Mouse (Mus musculus) cerebellum, adult (tissue): Measurements from ENCODE around the gene Sirt7.
A peak's percentile ranks its signal among the peaks of the same experiment; 100 is the strongest.

ENCODE experiments used
- ATAC-seq: cut with Nextera tagmentation; 2 replicates; pipeline ENCODE4 v1.9.2; 2017; ENCODE audit warnings: mild to moderate bottlenecking, moderate library complexity, mixed read lengths; ENCODE audit not compliant: insufficient number of reproducible peaks, low FRiP score, low TSS enrichment

Gene Sirt7

GRCm38 (mm10) chr11:120625152-120625775 lies at the start of gene Sirt7:
Gene Sirt7, minus strand, starts transcription at chr11:120625240.
- ATAC-seq, result no peak

DNA sequence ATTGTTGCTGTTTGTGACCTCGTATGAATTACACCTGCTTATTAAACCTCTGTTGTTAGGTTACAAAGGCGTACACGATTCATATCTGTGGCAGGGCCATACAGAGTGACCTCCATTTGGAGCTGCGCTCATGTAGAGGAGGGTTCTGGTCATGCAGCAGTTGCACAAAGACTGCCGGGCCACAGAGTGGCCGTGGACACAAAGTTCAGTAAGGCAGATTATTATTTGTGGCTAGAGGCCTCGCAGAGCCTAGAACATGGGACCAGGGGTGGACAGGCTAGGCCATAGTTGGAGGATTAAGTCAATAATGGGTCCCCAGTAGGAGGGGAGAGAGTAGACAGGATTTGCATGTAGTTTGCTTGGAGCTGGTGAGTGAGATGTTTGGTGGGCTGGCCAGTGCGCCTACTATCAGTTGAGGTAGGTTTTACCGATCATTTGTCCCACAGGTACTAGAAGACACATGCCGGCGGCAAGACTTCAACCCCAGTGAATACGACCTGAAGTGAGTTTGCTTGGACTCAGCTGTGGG lies 48.6 kb upstream of the Sirt7 start:
- no peak for ATAC-seq

- ATAC-seq, result peak; percentile 95
Observed at GRCm38 (mm10) chr11:120672687-120673593, 47.9 kb upstream of the Sirt7 start, which contains the start of gene Aspscr1. Gene Aspscr1, plus strand, starts transcription at chr11:120672973.

DNA sequence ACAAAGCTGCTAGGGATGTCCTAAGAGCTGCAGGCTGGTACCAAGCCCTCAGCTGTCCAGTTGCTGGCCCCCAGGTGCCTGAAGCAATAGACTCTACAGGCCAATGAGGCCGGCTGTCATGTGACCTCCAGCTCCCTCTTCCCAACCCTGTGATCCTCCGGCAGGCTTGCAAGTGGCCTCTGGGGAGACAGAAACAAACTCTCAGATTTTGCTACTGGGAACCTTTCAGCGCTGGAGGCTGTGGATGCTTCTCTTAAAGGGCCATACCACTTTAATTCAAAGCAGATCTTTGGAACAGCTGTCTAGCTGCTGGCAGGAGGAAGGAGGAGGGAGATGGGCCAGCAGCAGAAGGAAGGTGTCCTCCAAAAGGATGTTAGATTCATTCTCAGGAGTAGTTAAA lies 41.6 kb upstream of the Sirt7 start:
- ATAC-seq, result no peak

DNA sequence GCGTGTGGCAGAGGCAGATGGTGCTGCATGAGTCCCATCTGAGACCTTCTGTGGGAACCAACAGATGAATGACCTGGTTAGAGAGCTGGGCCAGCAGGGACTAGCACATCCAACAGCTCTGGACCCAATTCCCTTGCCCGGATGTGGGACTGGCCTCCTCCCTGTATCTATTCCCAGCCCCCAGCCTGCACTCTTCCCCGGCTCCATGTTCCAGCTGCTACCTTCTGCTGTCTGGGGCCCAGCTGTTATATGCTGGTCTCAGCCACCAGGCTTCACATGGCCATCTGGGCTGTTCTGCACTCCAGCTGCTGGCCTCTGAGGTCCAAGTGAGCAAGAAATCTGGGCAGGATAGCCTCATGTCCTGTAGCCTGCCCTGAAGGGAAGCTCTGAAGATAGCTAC lies 40.4 kb upstream of the Sirt7 start:
- ATAC-seq, result no peak

DNA sequence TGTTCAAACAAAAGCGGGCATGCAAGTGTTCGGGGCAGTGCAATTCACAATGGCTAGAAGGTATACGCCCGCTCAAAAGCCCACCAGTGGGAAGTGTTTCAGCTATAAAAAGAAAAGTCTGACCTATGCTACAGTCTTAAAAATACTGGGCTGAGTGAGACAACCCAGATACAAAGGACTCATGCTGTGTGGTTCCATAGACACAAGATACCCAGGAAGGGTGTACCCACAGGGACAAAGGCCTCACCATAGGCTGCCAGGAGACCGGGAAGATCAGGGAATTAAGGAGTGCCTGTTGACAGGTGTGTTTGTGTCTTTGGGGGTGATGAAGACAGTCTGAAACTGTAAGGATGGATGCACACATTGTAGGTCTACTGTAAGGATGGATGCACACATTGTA lies 38.7 kb upstream of the Sirt7 start:
- ATAC-seq, result no peak

DNA sequence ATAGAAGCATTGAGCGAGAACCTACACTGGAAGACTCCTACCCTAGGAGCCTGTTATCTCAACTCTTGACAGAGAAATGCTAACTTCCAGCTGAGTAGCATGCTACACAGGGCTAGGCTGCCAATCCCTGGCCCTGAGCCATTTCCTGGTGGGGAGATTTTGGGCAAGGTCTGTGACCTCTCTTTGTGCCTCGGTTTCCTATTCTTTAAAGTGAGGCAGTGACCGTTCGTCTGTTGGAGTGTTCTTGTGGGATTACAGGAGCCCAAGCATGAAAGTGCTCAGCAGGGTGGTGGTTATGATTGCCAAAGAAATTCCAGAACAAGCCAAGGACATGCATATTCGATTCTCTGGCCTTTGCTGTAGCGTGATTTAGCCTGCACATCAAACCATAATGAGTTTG lies 37.7 kb upstream of the Sirt7 start:
- no peak for ATAC-seq

- ATAC-seq, result no peak
Observed at GRCm38 (mm10) chr11:120661076-120661460, 36.0 kb upstream of the Sirt7 start, which contains the start of gene Notum. Gene Notum, minus strand, starts transcription at chr11:120661175.

DNA sequence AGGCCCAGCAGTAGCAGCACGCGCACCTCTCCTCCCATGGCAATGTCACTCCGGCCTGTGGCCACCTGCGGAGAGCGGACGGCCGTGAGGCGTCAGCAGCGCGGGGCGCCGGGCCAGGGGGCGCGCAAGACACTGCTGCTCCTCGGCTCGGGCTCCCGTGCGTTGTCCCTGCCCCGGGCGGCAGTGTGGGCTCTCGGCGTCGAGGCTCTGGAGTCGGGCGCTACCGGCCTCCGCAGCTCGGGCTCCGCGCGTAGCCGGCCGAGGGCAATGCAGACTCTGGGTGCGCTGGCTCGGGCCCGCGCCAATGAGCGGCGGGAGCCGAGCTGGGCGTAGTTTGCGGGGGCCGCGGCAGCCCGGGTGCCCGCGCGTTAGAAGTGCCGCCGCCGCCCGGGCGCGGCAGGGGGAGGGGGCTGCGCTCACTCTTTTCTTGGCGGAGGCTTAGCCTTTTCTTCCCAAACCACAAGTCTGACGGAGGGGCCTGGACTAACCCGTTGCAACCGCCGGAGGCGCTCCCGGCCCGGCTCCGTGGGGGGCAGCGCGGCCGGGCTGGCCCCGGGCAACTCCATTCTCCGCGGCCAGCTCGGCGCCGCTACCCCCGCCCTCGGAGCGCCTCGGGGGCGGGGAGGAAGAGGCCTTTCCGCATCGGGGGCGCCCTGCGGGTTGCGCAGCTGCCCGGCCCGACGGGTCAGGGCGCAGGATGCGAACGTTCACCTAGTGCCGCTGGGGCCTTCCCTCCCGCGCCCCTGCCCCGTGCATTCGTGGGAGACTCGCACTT lies 35.4 kb upstream of the Sirt7 start:
- ATAC-seq, result no peak

DNA sequence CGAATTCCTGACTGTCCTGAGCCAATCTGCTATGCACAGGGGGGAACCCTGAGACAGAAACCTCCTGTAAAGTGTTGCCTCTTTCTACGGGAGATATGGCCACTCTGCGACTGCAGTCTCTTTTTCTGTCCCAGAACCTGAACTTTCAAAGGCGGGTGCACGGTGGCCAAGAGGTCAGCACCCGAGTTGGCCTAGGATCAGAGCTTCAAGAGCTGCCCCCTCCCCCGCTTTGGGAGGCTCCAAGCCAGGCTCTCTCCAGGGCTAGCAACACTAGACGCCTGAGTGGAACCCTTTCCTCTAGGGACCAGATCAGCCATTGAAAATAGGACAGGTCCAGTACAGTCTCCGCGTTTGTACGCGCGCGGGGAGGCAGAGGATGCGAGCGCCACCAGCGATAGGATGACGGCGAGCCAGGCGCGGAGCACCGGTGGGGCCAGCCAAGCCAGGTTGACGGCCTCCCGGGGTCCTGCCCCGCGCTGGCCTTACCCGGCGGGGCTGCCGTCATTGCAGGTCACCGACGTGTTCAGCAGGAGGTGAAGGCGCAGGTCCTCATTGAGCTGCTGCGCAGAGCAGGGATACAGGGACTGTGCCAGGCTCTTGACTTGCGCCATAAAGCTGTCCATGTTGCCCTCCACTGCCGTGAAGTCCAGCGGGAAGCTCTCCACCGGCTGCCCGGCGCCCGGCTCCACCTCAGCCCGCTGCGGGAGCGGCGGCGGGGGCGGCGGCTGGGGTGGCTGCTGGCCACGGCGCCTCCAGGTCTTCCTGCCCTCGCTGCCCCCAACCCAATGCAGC lies 34.7 kb upstream of the Sirt7 start:
- no peak for ATAC-seq

GRCm38 (mm10) chr11:120658876-120659410 lies 33.9 kb upstream of the Sirt7 start:
- no peak for ATAC-seq

DNA sequence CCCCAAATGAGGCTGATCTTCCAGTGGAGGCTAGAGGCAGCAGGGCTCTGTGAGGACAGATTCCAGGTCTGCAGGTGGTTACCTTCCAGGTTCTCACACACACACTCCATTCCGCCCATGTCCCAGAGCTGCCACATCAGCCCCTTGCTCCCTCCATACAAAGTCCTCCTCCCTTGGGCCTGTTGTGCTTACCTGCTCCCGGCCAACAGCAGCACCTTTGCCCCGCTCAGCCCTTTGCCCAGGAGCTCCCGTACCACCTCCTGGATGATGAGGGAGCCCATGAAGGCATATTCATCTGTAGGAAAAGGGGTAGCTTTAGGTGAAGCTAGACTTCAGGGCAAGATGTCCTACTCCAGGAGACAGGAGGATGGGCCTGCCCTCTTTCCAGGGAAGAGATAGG lies 32.3 kb upstream of the Sirt7 start:
- ATAC-seq, result no peak

- ATAC-seq, result no peak
Observed at GRCm38 (mm10) chr11:120654741-120655140, 29.7 kb upstream of the Sirt7 start.

GRCm38 (mm10) chr11:120651872-120652271 lies 26.8 kb upstream of the Sirt7 start:
- no peak for ATAC-seq

DNA sequence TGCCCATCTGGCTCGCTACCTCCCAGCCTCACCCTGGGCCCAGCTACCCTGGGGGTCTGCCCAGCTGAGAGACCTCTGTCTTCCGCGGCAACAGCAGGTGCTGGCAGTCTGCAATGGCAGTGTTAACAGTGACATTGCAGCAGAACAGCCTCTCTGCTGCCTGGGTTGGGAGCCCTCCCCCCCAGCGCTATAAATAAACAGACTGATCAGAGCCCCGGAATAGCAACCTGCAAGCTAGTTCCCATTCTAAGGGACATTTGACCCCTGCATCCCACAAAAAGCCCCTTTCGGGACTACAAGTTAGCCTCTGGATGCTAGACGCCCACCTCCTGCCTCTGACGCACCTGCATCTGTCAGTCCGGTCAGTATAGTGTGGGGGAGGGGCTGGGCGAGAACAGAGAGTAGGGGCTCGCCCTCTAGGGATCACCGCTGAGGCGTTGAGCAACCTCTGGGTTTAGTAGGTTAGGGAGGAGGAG lies 23.0 kb upstream of the Sirt7 start, which contains the start of gene Myadml2:
Gene Myadml2, minus strand, starts transcription at position 158 of the 476 bp plus-strand sequence.
- ATAC-seq, result no peak

- ATAC-seq, result no peak
Observed at GRCm38 (mm10) chr11:120647047-120647830, 22.2 kb upstream of the Sirt7 start.

- ATAC-seq, result peak; percentile 93
Observed at GRCm38 (mm10) chr11:120643601-120643987, 18.6 kb upstream of the Sirt7 start, which contains the start of gene Pycr1. Gene Pycr1, minus strand, starts transcription at chr11:120643769.

DNA sequence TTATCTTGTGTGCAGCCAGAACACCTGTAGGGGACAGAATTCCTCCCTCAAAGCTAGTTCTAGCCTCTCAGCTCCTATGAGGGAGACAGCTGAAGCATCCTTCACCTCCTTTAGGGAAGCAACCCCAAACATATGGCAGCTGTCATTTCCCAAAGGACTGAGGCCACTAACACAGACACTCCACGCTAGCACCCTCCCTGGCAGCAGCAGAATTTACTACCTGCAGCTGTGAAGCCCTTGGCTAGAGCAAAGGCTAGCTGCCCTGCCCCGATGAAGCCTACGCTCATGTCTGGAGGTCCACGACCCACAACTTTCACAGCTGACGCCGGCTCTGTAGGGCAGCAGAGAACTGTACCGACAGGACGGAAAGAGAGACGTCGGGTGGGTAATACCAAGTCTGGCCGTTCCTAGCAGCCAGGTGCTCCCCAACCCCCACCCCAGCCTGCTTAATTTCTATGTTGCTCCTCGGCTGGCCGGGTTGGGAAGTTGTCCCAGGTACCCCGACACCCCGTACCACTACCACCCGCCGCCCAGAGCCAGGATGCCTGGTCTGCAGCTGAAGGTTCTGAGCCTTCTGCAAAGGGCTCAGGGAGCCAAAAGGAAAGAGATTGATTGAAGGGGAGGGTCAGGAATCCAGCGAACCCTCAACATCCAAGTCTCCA lies 18.0 kb upstream of the Sirt7 start:
- no peak for ATAC-seq
